Mouse (Mus musculus): ENCODE results near the gene Ifnar2. TPM values are rescaled to one million over a fixed set of nuclear protein-coding genes. Genes with fewer than 3 reads are reported as not detected.

The Ifnar2 gene
- total and polyA plus RNA-seq, 3 experiments, result 31.2 to 39.9 (median 36.0) TPM

- H3K27ac ChIP-seq, result no peak overlapping the region
- H3K27me3 ChIP-seq (ENCODE audit: control insufficient read depth, insufficient read depth, low read length), result no peaks in the 10 kb centered on the region
- DNase-seq, result no peak
- 63% methylated on average over 2 of the region's 2 CpGs for WGBS
- no peak overlapping the region for H3K9ac ChIP-seq (ENCODE audit: low read depth, low read length)
- TF ChIP-seq CTCF (IDR thresholded peaks at IDR 0.05) (no peak), POLR2A (IDR thresholded peaks at IDR 0.05; ENCODE audit: insufficient read depth, low read depth, low read length) (no peak), EP300 (IDR thresholded peaks at IDR 0.05; ENCODE audit: insufficient read depth, low read depth, low read length) (no peak)
- peaks cover 8% of the 10 kb centered on the region for H3K4me1 ChIP-seq (ENCODE audit: control insufficient read depth, insufficient read depth, low read length)
- intact Hi-C loops (cut with DNase I), result loop anchor here (10.0 kb wide), 1 partner anchor 278 kb away; the partner anchor contains the start of genes Gart and Son
- H3K36me3 ChIP-seq (ENCODE audit: control insufficient read depth, insufficient read depth, low read length), result no peaks in the 10 kb centered on the region; the same call in 1 of the 2 replicates
- no peak overlapping the region for H3K4me3 ChIP-seq
- no peaks in the 10 kb centered on the region; the same call in 1 of the 2 replicates for H3K79me2 ChIP-seq (replicated peaks; ENCODE audit: control insufficient read depth, insufficient read depth, low read length)
Observed at GRCm38 (mm10) chr16:91367066-91367465, 5.5 kb upstream of the Ifnar2 start.

GRCm38 (mm10) chr16:91373473-91374252 is 1.1 kb downstream of the Ifnar2 start:
- WGBS, result 15% methylated on average over 13 of the region's 13 CpGs

GRCm38 (mm10) chr16:91374253-91374634 is 1.7 kb downstream of the Ifnar2 start:
- Histone ChIP-seq H3K27ac (peak overlapping the region; percentile 99), H3K4me3 (peak overlapping the region; percentile 100), H3K79me2 (replicated peaks; ENCODE audit: control insufficient read depth, insufficient read depth, low read length) (peaks cover 1% of the 10 kb centered on the region; the same call in 1 of the 2 replicates), H3K36me3 (ENCODE audit: control insufficient read depth, insufficient read depth, low read length) (peaks cover 4% of the 10 kb centered on the region), H3K9ac (ENCODE audit: low read depth, low read length) (no peak overlapping the region), H3K4me1 (ENCODE audit: control insufficient read depth, insufficient read depth, low read length) (peaks cover 13% of the 10 kb centered on the region), H3K27me3 (ENCODE audit: control insufficient read depth, insufficient read depth, low read length) (no peaks in the 10 kb centered on the region)
- TF ChIP-seq CTCF (IDR thresholded peaks at IDR 0.05) (no peak), EP300 (IDR thresholded peaks at IDR 0.05; ENCODE audit: insufficient read depth, low read depth, low read length) (no peak)
- 26% methylated on average over 3 of the region's 3 CpGs for WGBS
- intact Hi-C loops (cut with DNase I), result no loop called here
- peak in 1 of 2 experiments; percentile 8 for DNase-seq

More at GRCm38 (mm10) chr16:91373473-91374252, 1.1 kb downstream of the Ifnar2 start:
- no peak for TF ChIP-seq POLR2A (IDR thresholded peaks at IDR 0.05; ENCODE audit: insufficient read depth, low read depth, low read length)
- no peak for TF ChIP-seq CTCF (IDR thresholded peaks at IDR 0.05)
- no peak for TF ChIP-seq EP300 (IDR thresholded peaks at IDR 0.05; ENCODE audit: insufficient read depth, low read depth, low read length)
- Histone ChIP-seq H3K4me1 (ENCODE audit: control insufficient read depth, insufficient read depth, low read length) (peaks cover 11% of the 10 kb centered on the region), H3K27me3 (ENCODE audit: control insufficient read depth, insufficient read depth, low read length) (no peaks in the 10 kb centered on the region), H3K36me3 (ENCODE audit: control insufficient read depth, insufficient read depth, low read length) (peaks cover 2% of the 10 kb centered on the region), H3K27ac (peak overlapping the region; percentile 99), H3K9ac (ENCODE audit: low read depth, low read length) (peak overlapping the region; percentile 93), H3K79me2 (replicated peaks; ENCODE audit: control insufficient read depth, insufficient read depth, low read length) (peaks cover 1% of the 10 kb centered on the region; the same call in 1 of the 2 replicates), H3K4me3 (peak overlapping the region; percentile 100)
- peak in 1 of 2 experiments; percentile 16 for DNase-seq
- intact Hi-C loops (cut with DNase I), result no loop called here

- no peak overlapping the region for H3K4me3 ChIP-seq
- H3K27me3 ChIP-seq (ENCODE audit: control insufficient read depth, insufficient read depth, low read length), result no peaks in the 10 kb centered on the region
- WGBS, result 78% methylated on average over 10 of the region's 10 CpGs
- TF ChIP-seq CTCF (IDR thresholded peaks at IDR 0.05), result no peak
- no peak for TF ChIP-seq EP300 (IDR thresholded peaks at IDR 0.05; ENCODE audit: insufficient read depth, low read depth, low read length)
- TF ChIP-seq POLR2A (IDR thresholded peaks at IDR 0.05; ENCODE audit: insufficient read depth, low read depth, low read length), result no peak
- H3K36me3 ChIP-seq (ENCODE audit: control insufficient read depth, insufficient read depth, low read length), result peaks cover 5% of the 10 kb centered on the region
- H3K4me1 ChIP-seq (ENCODE audit: control insufficient read depth, insufficient read depth, low read length), result peaks cover 19% of the 10 kb centered on the region
- DNase-seq, result peak; percentile 33 to 34
- H3K27ac ChIP-seq, result peak overlapping the region; percentile 56
- peaks cover 6% of the 10 kb centered on the region for H3K79me2 ChIP-seq (replicated peaks; ENCODE audit: control insufficient read depth, insufficient read depth, low read length)
- intact Hi-C loops (cut with DNase I), result no loop called here
- 0 out of 2 replicates have a peak overlapping the region, but pooled peaks have one; percentile 28 for H3K9ac ChIP-seq (ENCODE audit: low read depth, low read length)
Observed at GRCm38 (mm10) chr16:91376701-91377100, 4.1 kb downstream of the Ifnar2 start.

GRCm38 (mm10) chr16:91378431-91378986 is 5.9 kb downstream of the Ifnar2 start:
- intact Hi-C loops (cut with DNase I), result no loop called here
- Histone ChIP-seq H3K36me3 (ENCODE audit: control insufficient read depth, insufficient read depth, low read length) (peaks cover 5% of the 10 kb centered on the region), H3K27ac (peak overlapping the region; percentile 85), H3K4me1 (ENCODE audit: control insufficient read depth, insufficient read depth, low read length) (peaks cover 18% of the 10 kb centered on the region), H3K79me2 (replicated peaks; ENCODE audit: control insufficient read depth, insufficient read depth, low read length) (peaks cover 6% of the 10 kb centered on the region), H3K9ac (ENCODE audit: low read depth, low read length) (no peak overlapping the region), H3K27me3 (ENCODE audit: control insufficient read depth, insufficient read depth, low read length) (no peaks in the 10 kb centered on the region), H3K4me3 (peak overlapping the region; percentile 22)
- WGBS, result 40% methylated on average over 17 of the region's 17 CpGs
- DNase-seq, result no peak
- no peak for TF ChIP-seq POLR2A (IDR thresholded peaks at IDR 0.05; ENCODE audit: insufficient read depth, low read depth, low read length)
- TF ChIP-seq EP300 (IDR thresholded peaks at IDR 0.05; ENCODE audit: insufficient read depth, low read depth, low read length), result no peak
- no peak for TF ChIP-seq CTCF (IDR thresholded peaks at IDR 0.05)

- intact Hi-C loops (cut with DNase I), result no loop called here
- Histone ChIP-seq H3K27me3 (ENCODE audit: control insufficient read depth, insufficient read depth, low read length) (no peaks in the 10 kb centered on the region), H3K4me1 (ENCODE audit: control insufficient read depth, insufficient read depth, low read length) (peaks cover 16% of the 10 kb centered on the region), H3K4me3 (peak overlapping the region; percentile 22; the same call in 1 of the 2 replicates), H3K9ac (ENCODE audit: low read depth, low read length) (no peak overlapping the region), H3K27ac (peak overlapping the region; percentile 85), H3K36me3 (ENCODE audit: control insufficient read depth, insufficient read depth, low read length) (peaks cover 5% of the 10 kb centered on the region), H3K79me2 (replicated peaks; ENCODE audit: control insufficient read depth, insufficient read depth, low read length) (peaks cover 5% of the 10 kb centered on the region)
- TF ChIP-seq CTCF (IDR thresholded peaks at IDR 0.05) (no peak), POLR2A (IDR thresholded peaks at IDR 0.05; ENCODE audit: insufficient read depth, low read depth, low read length) (no peak), EP300 (IDR thresholded peaks at IDR 0.05; ENCODE audit: insufficient read depth, low read depth, low read length) (no peak)
- WGBS, result 23% methylated on average over 9 of the region's 9 CpGs
- DNase-seq, result peak in 1 of 2 experiments; percentile 36
Observed at GRCm38 (mm10) chr16:91378991-91379390, 6.4 kb downstream of the Ifnar2 start.

All from heart, adult 2 months (tissue).